Mouse (Mus musculus): Measurements from ENCODE around the gene Pvalb.

The Pvalb gene

DNA sequence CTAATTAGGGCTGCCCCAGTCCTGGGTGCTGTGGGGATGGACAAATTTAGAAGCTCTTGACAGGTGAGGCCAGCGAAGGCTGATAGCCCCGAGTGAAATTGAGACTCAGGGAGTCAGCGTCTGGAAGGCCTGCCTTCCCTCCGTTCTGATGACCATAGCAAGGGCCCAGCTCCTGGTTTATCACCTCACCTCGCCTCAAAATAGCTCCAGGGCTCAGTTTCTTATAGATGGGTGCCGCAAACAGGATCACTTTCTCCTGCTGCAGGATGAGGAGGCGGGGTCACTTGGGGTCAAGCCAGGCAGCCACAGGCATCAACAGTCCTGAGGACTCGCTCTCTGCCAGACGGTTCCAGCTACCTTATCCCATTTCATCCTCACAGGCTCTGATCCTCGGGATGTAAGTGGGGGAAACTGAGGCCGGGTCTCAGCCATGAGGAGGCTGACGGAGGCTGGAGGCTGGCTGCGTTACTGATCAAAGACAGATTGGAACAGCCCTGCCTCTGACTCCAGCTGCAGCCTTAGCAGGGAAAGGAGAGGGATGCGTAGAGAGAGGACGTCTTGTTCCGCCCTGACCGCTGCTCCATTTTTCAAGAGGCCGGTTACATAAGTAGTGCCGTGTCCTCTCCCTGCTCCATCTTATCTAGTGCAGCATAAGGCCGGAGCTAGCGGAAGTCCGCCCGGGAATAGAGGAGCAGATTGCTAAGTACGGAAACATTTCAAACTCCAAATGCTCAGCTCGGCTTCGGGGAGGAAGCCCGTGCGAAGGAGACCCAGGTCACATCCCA, 10.9 kb downstream of the Pvalb start:
- no peak for DNase-seq (ENCODE audit: low spot score in 2 of 2)

DNA sequence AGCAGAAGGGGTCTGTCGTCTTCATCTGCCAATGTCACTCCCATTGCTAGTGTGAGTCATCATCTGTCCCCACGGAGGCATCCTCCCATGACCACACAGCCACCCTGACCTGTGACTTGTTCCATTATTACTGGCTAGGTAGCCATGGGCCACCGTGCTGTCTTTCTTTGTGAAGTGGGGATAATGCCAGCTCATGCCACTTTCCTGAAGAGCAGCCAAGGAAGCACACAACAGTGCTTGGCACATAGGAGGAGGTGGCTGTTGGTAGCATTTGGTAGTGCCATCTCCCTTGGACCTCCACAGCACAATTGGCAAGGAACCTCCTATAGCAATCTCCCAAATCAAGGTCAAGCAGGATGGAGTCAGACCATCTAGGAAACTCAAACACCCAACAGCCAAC, 11.9 kb downstream of the Pvalb start:
- DNase-seq (ENCODE audit: low spot score in 2 of 2), result no peak

DNA sequence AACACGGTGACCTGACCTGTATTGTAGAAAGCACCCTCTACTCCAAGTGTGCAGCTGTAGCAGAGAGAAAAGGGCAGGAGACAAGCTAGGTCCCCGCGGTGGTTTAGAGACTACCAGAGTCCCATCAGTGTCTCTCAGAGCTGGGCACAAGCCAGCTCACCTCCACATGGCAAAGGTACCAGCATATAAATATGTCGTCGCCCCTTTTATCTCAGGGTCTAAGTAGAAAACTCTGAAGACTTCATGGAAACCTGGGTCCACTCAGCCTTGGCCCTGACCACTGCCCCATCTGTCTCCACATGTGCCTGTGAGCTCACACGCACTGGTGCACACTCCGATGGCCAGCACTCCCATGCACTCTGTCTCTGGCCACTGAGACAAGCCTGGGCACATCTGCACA, 16.6 kb downstream of the Pvalb start:
- DNase-seq (ENCODE audit: low spot score in 2 of 2), result no peak

DNA sequence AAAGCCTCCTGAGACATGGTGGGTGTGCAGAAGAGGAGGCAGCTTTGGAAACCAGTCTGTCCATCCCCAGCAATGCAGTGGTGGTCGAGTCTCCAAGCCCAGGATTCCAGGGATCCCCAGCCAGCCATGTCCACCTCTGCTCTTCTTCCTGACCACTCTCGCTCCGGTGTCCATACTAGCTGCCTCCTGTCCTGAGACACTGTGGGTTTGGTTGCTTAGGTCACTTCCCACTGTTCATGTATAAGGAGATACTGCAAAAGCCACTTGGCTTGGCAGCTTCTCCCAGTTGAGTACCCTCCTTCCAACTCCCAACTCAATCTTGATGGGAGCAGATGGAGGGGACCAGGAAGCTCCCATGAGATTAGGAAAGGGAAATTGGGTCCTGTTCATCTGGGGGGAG, 17.7 kb downstream of the Pvalb start:
- no peak for DNase-seq (ENCODE audit: low spot score in 2 of 2)

DNA sequence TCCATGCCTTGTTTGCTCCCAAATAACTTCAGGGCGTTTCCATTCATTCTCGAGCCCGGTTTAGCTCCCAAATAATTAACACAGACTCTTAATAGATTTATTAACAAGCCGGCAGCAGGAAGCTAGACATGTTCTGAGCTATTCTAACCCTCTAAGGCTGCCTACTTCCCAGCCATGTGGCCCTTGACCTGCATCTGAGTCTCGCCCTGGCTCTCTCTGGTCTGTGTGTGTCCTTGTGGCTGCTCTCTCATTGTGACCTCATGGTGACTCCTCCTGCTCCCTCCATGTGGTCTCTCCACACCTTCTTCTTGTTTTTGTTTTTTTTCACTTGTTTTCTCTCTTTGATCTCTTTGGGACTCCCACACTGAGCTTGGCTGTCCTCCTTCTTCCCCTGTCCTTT, 19.3 kb downstream of the Pvalb start:
- DNase-seq (ENCODE audit: low spot score in 2 of 2), result no peak

DNA sequence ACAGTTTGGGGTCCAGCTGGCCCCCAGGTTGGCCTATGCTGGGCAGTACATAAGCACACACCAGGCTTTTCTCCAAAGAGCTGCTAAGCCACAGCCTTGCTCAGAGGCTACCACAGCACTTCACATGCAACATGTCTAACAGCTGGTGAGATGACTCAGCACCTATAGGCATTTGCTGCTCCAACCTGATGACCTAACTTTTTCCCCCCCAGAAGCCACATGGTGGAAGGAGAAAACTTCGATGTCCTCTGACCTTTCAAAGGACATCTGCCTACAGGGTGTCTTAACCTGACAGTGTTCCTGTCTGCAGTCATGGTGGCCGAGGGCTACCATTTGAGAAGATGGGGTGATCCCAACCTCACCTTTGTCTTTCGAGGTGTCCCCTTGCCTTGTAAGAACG, 20.6 kb downstream of the Pvalb start:
- DNase-seq (ENCODE audit: low spot score in 2 of 2), result no peak

DNA sequence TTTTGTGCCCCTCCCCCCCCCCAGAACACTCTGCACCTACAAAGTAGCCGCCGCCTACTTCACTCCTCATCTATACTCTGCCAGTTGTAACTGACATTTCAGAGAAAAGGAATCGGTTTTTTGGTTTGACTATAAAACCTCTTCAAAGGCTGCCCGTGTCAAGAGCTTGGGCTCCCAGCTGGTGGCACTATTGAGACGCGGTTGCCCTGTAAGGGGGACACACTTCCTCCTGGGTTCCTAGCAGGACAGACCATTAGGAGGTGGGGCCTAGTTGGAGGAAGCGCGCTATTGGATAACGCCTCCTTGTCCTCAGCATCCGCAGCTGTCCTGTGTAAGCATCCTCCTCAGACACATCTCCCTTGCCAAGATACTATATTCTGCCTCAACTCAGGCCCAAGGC, 21.3 kb downstream of the Pvalb start:
- no peak for DNase-seq (ENCODE audit: low spot score in 2 of 2)

DNA sequence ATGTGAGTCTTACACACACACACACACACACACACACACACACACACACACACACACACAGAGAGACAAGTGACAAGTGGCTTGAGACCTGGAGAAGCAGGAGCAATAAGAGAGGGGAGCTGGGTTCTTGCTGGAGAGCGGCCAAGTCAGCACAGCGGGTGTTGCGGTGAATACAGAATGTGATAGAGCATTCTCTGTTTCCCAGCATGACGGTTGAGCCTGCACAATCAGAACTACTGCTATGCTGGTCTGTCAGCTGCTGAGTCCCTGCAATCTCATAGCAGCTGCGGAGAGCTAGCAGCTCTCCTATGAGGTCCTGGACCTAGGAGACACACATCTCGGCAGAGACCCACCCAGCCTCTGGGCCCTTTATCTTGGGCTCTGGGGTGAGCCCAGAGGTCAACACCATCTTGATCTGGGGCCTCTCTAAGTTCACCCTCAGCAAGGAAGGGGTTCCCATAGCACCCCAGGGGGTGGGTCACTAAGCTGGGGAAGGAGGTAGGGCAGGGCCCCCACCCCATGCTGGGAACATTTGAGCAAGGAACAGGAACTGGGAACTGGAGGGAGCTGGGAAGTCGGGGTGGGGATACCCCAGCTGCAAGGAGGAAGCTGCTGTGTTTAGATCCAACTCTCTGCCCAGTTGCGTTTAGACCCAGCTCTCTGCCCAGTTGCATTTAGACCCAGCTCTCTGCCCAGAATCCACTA, 24.3 kb downstream of the Pvalb start:
- DNase-seq (ENCODE audit: low spot score in 2 of 2), result no peak

DNA sequence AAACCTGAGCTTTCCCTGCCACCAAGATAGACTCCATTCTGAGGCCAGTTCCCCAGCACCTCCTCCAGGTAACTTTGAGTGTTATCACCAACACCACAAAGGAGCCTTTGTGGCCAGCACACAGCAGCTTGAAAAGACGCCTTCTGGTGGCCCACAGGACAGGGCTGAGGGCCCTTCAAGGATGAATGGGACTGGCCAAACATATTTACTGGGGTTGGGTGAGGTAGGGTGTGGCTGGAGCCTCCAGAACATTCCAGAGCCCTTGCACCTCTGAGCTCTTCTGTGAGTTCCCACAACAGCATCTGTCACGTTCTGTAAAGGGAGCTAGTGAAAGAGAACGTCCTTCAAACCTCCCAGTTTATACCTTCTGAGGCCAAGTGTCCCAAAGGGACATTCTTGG, 26.4 kb downstream of the Pvalb start:
- DNase-seq (ENCODE audit: low spot score in 2 of 2), result no peak

DNA sequence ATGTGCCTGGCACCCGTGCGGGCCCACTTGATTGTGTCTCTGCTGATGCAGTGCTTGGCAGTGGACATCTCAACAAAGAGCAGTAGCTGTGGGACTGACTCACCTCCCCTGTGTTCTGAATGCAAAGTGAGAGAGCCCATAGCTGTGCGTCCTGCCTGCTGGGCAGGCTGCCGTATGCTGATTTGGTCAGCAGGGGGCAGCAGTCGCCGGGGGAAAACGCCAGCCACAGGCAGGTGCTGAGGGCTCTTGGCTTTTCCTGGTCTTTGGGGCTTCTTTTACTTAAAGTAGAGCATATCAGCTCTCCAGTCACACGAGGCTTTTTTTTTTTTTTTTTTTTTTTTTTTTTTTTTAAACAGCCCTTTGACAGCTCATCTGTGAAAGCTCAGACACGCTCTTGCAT, 27.8 kb downstream of the Pvalb start:
- DNase-seq (ENCODE audit: low spot score in 2 of 2), result peak; percentile 37 to 73

DNA sequence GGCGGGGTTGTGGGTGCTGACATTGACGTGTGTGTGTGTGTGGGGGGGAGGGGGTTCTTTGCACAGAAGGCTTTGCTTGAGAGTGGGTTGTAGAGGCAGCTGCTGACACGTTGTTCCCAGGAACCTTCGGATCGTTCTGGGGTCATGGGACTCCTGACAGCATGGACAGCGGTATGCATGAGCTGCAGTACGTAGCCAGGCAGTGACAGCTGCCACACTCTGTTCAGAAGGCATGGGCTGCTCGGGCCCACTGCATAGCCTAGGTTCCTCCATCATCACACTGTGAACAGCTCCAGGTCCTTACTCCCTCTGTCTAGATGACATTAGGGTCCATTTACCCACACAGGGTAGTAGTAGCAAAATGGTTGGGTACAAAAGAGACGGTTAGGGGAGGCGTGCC, 28.9 kb downstream of the Pvalb start:
- DNase-seq (ENCODE audit: low spot score in 2 of 2), result no peak

DNA sequence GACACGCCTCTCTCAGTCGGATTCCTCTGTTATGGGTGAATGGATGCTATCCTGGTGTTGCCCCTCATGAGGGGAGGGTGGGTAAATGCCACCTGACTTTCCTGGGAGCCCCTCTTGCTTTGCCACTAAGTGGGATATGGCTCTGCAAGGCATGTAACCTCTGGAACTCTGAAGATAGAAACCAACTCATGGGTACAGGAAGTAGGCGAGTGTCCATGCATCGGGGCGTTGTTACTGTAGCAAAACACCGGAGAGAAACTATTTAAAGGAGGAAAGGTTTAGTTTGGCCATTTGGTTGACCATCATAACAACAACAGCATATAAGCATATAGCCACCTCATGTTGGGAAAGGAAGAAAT, 31.3 kb downstream of the Pvalb start:
- DNase-seq (ENCODE audit: low spot score in 2 of 2), result no peak

DNA sequence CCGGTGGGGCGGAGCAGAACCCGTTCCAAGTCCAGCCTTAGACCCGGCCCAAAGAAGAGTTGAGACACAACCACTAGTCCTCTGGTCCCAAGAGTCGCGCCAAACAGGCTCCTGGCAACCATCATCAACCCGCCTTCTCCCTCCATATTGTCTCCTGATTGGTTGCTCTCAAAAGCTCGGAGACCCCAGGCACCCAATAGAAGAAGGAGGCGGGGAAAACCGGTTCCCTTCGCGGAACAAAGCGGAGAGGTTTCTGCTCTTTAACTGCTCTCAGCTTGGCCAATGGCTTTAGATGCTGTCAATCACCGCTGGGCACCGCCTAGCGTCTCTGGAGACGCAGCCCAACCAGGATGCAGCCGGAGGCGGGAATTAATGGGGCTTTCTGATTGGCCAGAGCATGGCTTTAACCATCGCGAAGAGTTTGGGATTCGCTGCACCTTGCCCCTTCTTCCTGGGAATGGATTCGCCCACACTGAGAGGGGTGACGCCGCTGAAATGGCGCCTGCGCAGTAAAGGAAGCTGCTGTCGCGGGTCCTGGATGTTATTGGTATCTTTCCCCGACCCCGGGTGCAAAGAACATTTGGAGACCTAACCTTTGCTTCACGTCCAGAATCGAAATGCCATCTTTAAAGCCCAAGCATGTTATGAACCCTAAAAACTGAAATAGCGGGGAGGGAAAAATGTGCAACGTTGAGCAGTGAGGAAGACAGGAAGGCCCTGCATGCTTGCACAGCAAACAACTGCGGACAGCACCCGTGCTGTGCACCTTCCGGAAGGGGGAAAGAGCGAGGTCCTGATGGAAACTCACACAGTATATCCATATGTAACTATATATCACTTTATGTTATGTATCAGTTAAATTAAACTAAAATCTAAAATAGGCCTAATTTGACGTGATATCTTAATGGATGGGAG, 32.0 kb downstream of the Pvalb start, which contains the start of gene Ift27:
Gene Ift27, minus strand, starts transcription at position 136 of the 915 bp plus-strand sequence.
- peak; percentile 83 to 98 for DNase-seq (ENCODE audit: low spot score in 2 of 2)

DNA sequence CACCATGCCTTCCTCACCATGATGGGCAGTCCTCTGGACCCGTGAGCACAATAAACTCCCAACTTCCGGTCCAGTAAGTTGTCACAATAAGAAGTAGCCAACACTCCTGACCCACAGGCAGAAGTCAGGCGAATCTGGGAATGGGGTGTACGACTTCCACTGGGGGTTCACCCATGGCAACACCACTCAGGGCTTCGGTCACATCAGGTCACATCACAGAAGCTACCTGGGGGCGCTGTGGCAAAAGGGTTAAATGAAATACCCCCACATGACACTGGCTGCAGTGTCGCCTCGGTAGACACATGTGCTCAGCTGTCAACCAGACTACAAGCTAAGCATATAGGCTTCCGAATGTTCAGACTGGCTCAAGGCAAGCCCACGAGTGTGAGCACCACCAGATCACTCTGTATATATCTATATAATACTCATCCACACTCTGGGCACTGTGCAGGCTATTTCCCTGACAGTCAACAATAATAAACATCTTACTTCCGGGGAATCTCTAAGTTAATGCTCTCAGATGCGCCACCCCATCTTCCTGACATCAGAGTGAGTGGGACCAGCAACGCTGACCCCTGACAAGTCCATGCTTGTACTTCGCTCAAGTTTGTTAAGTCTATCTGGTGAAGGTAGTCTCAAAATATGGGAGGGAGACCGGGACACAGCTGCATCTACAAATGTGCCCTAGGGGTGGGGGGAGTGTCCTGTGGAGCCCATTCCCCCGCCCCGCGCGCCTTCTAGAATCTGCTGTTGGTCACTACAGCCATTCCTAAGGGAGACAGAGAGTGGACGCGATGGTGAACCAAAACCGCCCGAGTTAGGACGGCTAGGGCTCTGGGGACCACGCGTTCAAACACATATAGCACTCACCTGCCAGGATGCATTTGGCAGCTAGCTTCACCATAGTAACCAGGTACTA, 33.0 kb downstream of the Pvalb start:
- no peak for DNase-seq (ENCODE audit: low spot score in 2 of 2)

DNA sequence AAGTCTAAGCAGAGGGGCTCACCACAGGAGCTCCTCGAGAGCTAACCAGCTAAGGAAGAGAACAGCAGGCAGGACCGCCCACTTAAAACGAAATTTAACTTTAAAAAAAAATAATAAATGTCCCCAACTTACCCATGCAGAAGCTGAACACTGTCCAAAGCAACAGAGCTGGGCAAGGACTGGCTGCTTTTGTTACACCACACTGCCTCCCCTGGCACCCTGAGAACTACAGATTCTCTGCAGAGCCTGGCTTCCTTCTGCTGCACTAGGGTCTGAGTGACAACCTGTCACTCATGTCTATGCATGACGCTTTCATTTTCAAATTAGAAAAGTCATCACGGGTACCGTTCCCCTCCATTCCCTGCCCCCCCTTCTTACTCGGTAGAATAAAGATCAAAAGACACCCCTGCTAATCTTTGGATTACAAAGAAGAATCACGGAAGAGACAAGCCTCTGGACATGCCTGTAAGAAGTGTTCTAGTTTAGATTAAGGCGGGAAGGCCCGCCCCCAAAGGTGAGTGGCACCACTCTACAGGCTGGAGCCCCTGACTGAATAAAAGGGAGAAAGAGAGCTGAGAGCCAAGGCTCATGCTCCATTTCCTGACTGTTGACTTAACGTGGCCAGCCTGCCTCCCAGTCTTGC, 33.8 kb downstream of the Pvalb start:
- no peak for DNase-seq (ENCODE audit: low spot score in 2 of 2)

DNA sequence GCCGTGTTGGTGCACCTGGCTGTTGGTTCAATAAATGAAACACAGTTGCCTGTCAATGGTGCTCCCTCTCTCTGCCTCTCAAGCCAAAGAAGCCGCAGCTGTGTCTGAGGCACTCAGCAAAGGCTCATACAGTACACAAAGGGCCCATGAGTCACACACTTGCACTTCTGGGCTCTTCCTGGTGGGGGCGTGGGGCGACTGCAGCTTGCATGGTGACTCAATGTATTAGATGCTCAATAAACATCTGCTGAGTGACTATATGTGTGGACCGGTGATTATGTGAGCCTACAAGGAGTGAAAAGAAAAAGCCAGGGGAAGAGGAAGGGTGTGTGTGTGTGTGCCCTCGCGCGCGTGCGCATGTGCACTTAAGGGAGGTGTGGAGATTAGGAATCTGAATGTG, 34.5 kb downstream of the Pvalb start:
- no peak for DNase-seq (ENCODE audit: low spot score in 2 of 2)

DNA sequence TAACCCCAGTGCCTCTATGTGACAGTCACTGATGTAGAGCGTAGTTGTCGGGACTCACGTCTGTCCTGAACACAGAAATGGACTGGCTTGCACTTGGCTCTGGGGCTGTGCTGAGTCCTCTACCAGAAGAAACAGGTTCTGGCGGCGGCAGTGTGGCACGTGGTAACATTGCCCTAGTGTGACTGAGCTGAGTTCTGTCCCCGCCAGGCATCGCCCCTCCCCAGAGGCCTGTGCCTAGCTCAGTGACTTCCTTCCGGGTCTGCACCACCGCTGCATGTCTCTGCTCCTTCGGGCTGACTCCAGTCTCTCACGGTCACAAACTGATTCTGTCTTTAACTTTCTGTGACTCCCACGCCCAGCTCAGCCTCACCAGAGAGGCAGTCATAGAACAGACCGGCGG, 35.5 kb downstream of the Pvalb start:
- DNase-seq (ENCODE audit: low spot score in 2 of 2), result no peak

DNA sequence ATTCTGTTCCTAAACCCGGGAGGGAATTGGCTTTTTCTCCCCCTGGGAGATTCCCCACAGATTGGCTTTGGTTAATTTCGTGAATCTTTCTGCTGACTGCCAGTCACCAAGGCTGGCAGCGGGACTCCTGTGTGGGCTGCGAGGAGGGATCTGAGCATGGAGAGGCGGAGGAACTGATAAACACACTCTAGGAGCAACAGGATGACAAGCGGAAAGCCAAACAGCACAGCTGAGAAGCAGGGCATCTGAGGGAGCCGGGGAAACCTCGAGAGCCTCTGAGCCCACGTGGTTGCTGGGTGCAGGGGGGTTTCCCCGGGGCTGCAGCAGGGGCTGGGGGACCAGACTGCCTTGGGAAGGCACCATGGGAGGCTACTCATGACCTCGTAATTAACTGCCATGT, 36.6 kb downstream of the Pvalb start:
- no peak for DNase-seq (ENCODE audit: low spot score in 2 of 2)

DNA sequence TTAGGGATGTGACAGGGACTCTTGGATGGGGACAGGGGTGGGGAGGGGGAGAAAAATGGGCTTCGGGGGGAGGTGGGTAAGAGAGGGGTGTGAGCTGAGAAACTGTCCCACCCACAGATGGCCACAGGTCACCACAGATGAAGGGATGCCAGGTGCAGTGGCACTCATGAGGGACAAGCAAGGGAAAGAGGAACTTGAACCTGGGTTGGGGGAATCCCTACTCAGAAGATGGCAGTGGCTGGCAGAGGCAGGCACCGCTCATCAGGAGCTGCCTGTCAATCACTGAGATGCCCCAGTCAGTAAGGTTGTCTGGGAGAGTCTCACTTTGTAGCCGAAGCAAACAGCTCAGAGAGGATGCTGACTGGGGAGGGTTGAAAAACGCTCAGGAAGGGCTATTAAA, 40.9 kb downstream of the Pvalb start:
- no peak for DNase-seq (ENCODE audit: low spot score in 2 of 2)

DNA sequence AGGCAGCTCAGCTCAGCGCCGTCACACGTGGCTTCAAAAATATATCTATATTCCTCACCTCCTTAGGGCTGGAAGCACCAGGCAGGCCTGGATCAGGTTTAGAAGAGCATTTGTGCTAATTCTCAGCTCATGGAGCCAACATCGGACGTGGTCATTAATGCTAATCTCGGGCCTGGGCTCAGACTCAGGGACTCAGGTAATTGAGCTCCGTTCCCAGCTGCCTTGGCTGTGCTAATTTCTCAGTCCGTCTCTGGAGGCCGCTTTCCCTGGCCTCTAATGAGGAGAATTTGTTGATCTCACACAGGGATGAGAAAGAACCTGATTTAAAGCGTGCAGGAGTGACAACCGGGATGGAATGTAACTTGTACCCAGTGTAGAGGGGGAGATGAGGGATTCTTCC, 41.7 kb downstream of the Pvalb start:
- DNase-seq (ENCODE audit: low spot score in 2 of 2), result no peak

DNA sequence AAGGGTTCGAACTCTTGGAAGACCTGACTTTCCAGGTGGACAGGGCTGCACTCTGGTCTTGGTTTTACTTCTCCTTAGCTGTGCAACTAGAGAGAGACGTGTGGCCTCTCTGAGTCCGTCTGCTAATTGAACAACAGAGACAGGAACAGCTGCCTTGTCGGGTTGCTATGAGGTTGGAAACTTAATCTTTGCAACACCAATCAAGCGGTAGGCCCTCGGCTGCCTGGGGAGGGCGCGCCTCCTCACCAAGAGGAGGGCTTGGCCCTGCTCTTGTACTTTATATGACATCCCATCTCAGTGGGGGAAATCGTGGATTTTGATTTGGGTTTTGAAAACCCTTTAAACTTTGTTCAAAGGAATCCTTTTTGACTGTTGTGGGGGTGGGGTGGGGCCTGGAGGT, 44.3 kb downstream of the Pvalb start:
- no peak for DNase-seq (ENCODE audit: low spot score in 2 of 2)

All from urinary bladder, adult 18-20 months (tissue).